Mouse (Mus musculus) gastrocnemius, adult 8-10 months (tissue): ENCODE results near the gene Cct3. TPM values are rescaled to one million over a fixed set of nuclear protein-coding genes. Genes with fewer than 3 reads are reported as not detected.
"Not testable (repeated sequence)": the region's sequence is repeated elsewhere in the genome, so short reads cannot be mapped to it uniquely, and the experiment has no call there.

Experiments used
- DNase-seq, 2 experiments: peaks; one replicate each; pipeline ENCODE4 v3.0.0; 2022; ENCODE audit warnings: low spot score in 2 of 2
- total RNA-seq, 4 experiments: library from RNA; stranded (reverse); gene quantifications; 2 replicates each; pipeline ENCODE4 v1.2.4; 2022

Cct3 gene
- total RNA-seq, 4 experiments from 2014 or later, result 91.1 to 102 (median 92.6) TPM

GRCm38 (mm10) chr3:88288133-88288713, 8.7 kb upstream of the Cct3 start:
- DNase-seq, result not testable (repeated sequence)

GRCm38 (mm10) chr3:88291970-88292369, 4.9 kb upstream of the Cct3 start:
- DNase-seq, result no peak

GRCm38 (mm10) chr3:88295272-88295671, 1.6 kb upstream of the Cct3 start:
- not testable (repeated sequence) for DNase-seq

GRCm38 (mm10) chr3:88296110-88296560, 781 bp upstream of the Cct3 start:
- DNase-seq, result no peak

- no peak for DNase-seq
Observed at GRCm38 (mm10) chr3:88297321-88297851, 470 bp downstream of the Cct3 start.

- DNase-seq, result no peak
Observed at GRCm38 (mm10) chr3:88299172-88299571, 2.3 kb downstream of the Cct3 start.

GRCm38 (mm10) chr3:88324951-88325405, 28.1 kb downstream of the Cct3 start, which contains the start of gene Glmp:
Gene Glmp, plus strand, starts transcription at chr3:88325023.
- DNase-seq, result peak; percentile 42 to 45

- no peak for DNase-seq
Observed at GRCm38 (mm10) chr3:88328956-88329355, 32.0 kb downstream of the Cct3 start.

GRCm38 (mm10) chr3:88331282-88331681, 34.4 kb downstream of the Cct3 start:
- no peak for DNase-seq

- DNase-seq, result no peak
Observed at GRCm38 (mm10) chr3:88334029-88334658, 37.2 kb downstream of the Cct3 start.

- DNase-seq, result no peak
Observed at GRCm38 (mm10) chr3:88334902-88335435, 38.1 kb downstream of the Cct3 start.

- DNase-seq, result no peak
Observed at GRCm38 (mm10) chr3:88335436-88336053, 38.6 kb downstream of the Cct3 start.

GRCm38 (mm10) chr3:88336058-88337013, 39.4 kb downstream of the Cct3 start, which contains the start of the genes Tmem79 and Smg5:
Gene Tmem79, minus strand, starts transcription at chr3:88336148.
Gene Smg5, plus strand, starts transcription at chr3:88336260.
- peak; percentile 92 to 95 for DNase-seq

- DNase-seq, result no peak
Observed at GRCm38 (mm10) chr3:88337367-88338020, 40.6 kb downstream of the Cct3 start.

GRCm38 (mm10) chr3:88338316-88338715, 41.4 kb downstream of the Cct3 start:
- DNase-seq, result no peak

GRCm38 (mm10) chr3:88339006-88339405, 42.1 kb downstream of the Cct3 start:
- peak in 1 of 2 experiments; percentile 33 for DNase-seq

- no peak for DNase-seq
Observed at GRCm38 (mm10) chr3:88350732-88351131, 53.8 kb downstream of the Cct3 start.

GRCm38 (mm10) chr3:88352907-88353306, 56.0 kb downstream of the Cct3 start:
- no peak for DNase-seq

- no peak for DNase-seq
Observed at GRCm38 (mm10) chr3:88354396-88355165, 57.7 kb downstream of the Cct3 start.
